ENCODE assay signal across 25 mouse cellular contexts in the genomic region with DNA sequence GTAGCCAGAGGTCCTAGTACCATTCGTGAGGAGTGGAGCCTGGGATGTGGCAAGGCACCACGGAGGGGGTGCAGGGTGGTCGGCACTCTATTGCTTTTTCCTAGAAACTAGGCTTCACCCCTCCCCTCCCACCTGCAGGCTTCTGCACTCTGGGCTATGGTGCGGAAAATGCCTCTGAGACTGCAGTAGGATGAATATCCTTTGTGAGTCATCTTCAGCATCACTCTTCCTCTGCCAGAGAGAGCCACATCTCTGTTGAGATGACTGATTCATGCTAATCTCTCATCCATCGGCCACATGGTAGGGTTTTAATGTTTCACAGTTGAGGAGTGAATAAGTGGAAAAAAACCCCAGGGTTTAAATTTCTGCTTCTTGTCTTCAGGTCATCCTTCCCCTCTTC.
DNase-seq lines count a peak whose midpoint lies in the region; ATAC-seq and TF ChIP-seq lines count a peak whose summit lies in the region.
"Had no signal": no experiment of that assay in that cellular context is flagged by ENCODE, and none has a peak within 500 bp of the region (broad histone marks: within the 10 kb centered on the region; RNA-seq: fewer than 3 reads in every experiment).

No protein-coding gene starts in this region.

- peak overlapping the region; percentile 13 for H3K4me3 ChIP-seq in testis, adult 2 months (ENCODE audit: control insufficient read depth, low read depth, low read length)
- H3K4me3 ChIP-seq in lung, postnatal 0 days (ENCODE audit: low read depth, low read length) = no peak overlapping the region
- no peak overlapping the region for H3K4me3 ChIP-seq in forebrain, postnatal 0 days (ENCODE audit: low read depth, low read length)
- H3K4me3 ChIP-seq: embryonic facial prominence, embryonic 13.5 days; embryonic facial prominence, embryonic 15.5 days; erythroblast, embryonic 14.5 days; forebrain, embryonic 10.5 days; forebrain, embryonic 12.5 days had no signal

- no peak for TF ChIP-seq EP300 in lung, postnatal 0 days (IDR thresholded peaks at IDR 0.05)

- no peaks in the 10 kb centered on the region; the same call in 1 of the 2 replicates for H3K4me1 ChIP-seq in testis, adult 2 months (ENCODE audit: control insufficient read depth, insufficient read depth, low read length)
- H3K4me1 ChIP-seq in lung, postnatal 0 days (ENCODE audit: insufficient read depth, low read depth, low read length) = no peaks in the 10 kb centered on the region
- H3K4me1 ChIP-seq in forebrain, postnatal 0 days (ENCODE audit: insufficient read depth) = no peaks in the 10 kb centered on the region

- H3K9ac ChIP-seq in lung, postnatal 0 days (replicated peaks; ENCODE audit: low read depth) = no peak overlapping the region
- no peak overlapping the region for H3K9ac ChIP-seq in forebrain, postnatal 0 days
- H3K9ac ChIP-seq: embryonic facial prominence, embryonic 13.5 days; embryonic facial prominence, embryonic 15.5 days; forebrain, embryonic 12.5 days had no signal

- H3K36me3 ChIP-seq in testis, adult 2 months (ENCODE audit: control insufficient read depth, insufficient read depth, low read length) = no peaks in the 10 kb centered on the region
- no peaks in the 10 kb centered on the region for H3K36me3 ChIP-seq in lung, postnatal 0 days (ENCODE audit: insufficient read depth, low read length)
- no peaks in the 10 kb centered on the region for H3K36me3 ChIP-seq in forebrain, postnatal 0 days (ENCODE audit: insufficient read depth)
- H3K36me3 ChIP-seq: embryonic facial prominence, embryonic 13.5 days; embryonic facial prominence, embryonic 15.5 days; forebrain, embryonic 10.5 days; forebrain, embryonic 12.5 days had no signal

- DNase-seq in right cerebral cortex, adult 18-20 months = peak; percentile 48
- no peak for DNase-seq in right cerebral cortex, postnatal 10 days (ENCODE audit: low spot score in 2 of 2)
- no peak for DNase-seq in testis, postnatal 10 days (ENCODE audit: low spot score)
- DNase-seq in brain, adult 2 months (ENCODE audit: low read depth, low spot score) = peak; percentile 61
- no peak for DNase-seq in lung, postnatal 0 days (ENCODE audit: low spot score)
- DNase-seq in forebrain, postnatal 0 days = no peak
- DNase-seq: adrenal gland, adult 8-10 months; adrenal gland, postnatal 14 days; adrenal gland, postnatal 36 days; cerebellum, adult 11 months; cerebellum, adult 18-20 months; cerebellum, adult 8-10 months; cerebellum, adult 9-11 months; cerebellum, postnatal 14 days; cerebellum, postnatal 36 days; embryo, embryonic 11 days had no signal

- no peak overlapping the region for H3K4me2 ChIP-seq in lung, postnatal 0 days (replicated peaks; ENCODE audit: low read depth, low read length)
- no peak overlapping the region for H3K4me2 ChIP-seq in forebrain, postnatal 0 days (ENCODE audit: low read depth)
- H3K4me2 ChIP-seq: embryonic facial prominence, embryonic 13.5 days; embryonic facial prominence, embryonic 15.5 days; forebrain, embryonic 12.5 days had no signal

- H3K27ac ChIP-seq in testis, adult 2 months (ENCODE audit: control insufficient read depth, insufficient read depth, low read depth, low read length) = no peak overlapping the region
- H3K27ac ChIP-seq in lung, postnatal 0 days (ENCODE audit: low read length) = no peak overlapping the region
- no peak overlapping the region for H3K27ac ChIP-seq in forebrain, postnatal 0 days (ENCODE audit: low read depth, low read length)
- H3K27ac ChIP-seq: embryonic facial prominence, embryonic 13.5 days; embryonic facial prominence, embryonic 15.5 days; forebrain, embryonic 10.5 days; forebrain, embryonic 12.5 days had no signal

- TF ChIP-seq CTCF in testis, adult 2 months (IDR thresholded peaks at IDR 0.05; ENCODE audit: control insufficient read depth, insufficient read depth, insufficient replicate concordance, low read depth, low read length) = no peak
- no peak for TF ChIP-seq CTCF in lung, postnatal 0 days (IDR thresholded peaks at IDR 0.05)
- no peak for TF ChIP-seq CTCF in forebrain, postnatal 0 days (IDR thresholded peaks at IDR 0.05; ENCODE audit: low read depth)

- ATAC-seq in lung, postnatal 0 days = no peak
- no peak for ATAC-seq in forebrain, postnatal 0 days
- ATAC-seq: activated CD4-positive, CD25-positive, alpha-beta regulatory T cell, adult 4 months; forebrain, embryonic 14.5 days; forebrain, embryonic 16.5 days had no signal

- no peaks in the 10 kb centered on the region for H3K9me3 ChIP-seq in lung, postnatal 0 days (ENCODE audit: low read length)
- H3K9me3 ChIP-seq in forebrain, postnatal 0 days (ENCODE audit: low read length) = no peaks in the 10 kb centered on the region
- H3K9me3 ChIP-seq: embryonic facial prominence, embryonic 13.5 days; embryonic facial prominence, embryonic 15.5 days; forebrain, embryonic 10.5 days; forebrain, embryonic 12.5 days had no signal

- WGBS in lung, postnatal 0 days = 87% methylated on average over 5 of the region's 5 CpGs
- WGBS in forebrain, postnatal 0 days = 78% methylated on average over 5 of the region's 5 CpGs

- no peaks in the 10 kb centered on the region for H3K27me3 ChIP-seq in testis, adult 2 months (ENCODE audit: control insufficient read depth, insufficient read depth, low read length)
- H3K27me3 ChIP-seq in lung, postnatal 0 days (replicated peaks; ENCODE audit: insufficient read depth, low read length) = no peaks in the 10 kb centered on the region
- no peaks in the 10 kb centered on the region for H3K27me3 ChIP-seq in forebrain, postnatal 0 days (ENCODE audit: insufficient read depth, low read length)
- H3K27me3 ChIP-seq: embryonic facial prominence, embryonic 15.5 days; forebrain, embryonic 12.5 days had no signal

- TF ChIP-seq POLR2A in testis, adult 2 months (IDR thresholded peaks at IDR 0.05; ENCODE audit: control insufficient read depth, low read depth, low read length) = no peak

Comparison
In these comparisons a context has a peak if more than half of its experiments do, and no peak if none do; other contexts are left out.
1. DNase-seq: peak in right cerebral cortex, adult 18-20 months (single experiment) and brain, adult 2 months (single experiment); none in right cerebral cortex, postnatal 10 days (0 of 2), testis, postnatal 10 days (single experiment), lung, postnatal 0 days (single experiment) and forebrain, postnatal 0 days (single experiment).